Mouse (Mus musculus) WW6 (cell line): ENCODE results near the gene Ttc21a.
"Not testable (repeated sequence)": the region's sequence is repeated elsewhere in the genome, so short reads cannot be mapped to it uniquely, and the experiment has no call there.

ENCODE experiments used
- DNase-seq: peaks from one replicate; pipeline ENCODE4 v3.0.0-alpha.2; 2013; ENCODE audit warnings: low read depth, low spot score

The Ttc21a gene

DNA sequence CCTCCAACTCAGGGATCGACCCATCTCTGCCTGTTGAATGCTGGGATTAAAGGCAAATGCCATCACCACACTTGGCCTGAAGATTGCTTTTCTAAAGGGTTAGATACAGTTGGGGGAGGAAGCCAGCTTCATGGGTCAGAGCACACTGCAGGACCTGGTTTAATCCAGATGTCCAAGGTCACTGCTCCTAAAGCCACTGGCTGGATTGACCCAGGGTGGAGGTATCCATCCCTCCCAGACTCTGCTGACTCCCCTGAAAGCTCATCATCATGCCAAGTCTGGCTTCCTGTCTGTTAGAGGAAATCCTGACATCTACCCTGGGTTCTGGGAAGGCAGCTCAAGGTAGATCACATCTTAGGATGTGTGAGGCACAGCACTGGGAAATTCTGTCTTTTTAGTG is 61.4 kb downstream of the Ttc21a start:
- DNase-seq: no peak

DNA sequence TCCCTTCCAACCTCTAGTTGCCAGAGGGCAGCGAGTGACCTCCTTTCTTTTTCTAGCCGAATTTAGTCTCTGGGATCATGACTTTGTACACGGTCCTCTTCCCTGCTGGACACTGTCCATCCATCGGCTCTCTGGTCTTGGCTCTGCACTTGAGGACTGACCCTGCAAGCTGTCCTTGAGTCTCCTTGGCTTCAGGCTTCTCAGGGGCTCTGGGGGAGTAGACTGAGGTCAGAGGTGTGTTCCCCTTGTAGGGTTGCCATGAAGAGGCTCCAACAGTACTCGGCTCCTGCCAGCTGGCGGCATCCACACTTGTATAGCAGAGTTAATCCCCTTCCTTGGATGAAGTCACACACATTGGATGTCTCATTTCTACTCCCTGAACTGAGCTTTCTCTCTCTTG is 62.2 kb downstream of the Ttc21a start:
- no peak for DNase-seq

- no peak for DNase-seq
These were observed 63.4 kb downstream of the Ttc21a start for GRCm38 (mm10) chr9:120000761-120001160.

- no peak for DNase-seq
These were observed 64.7 kb downstream of the Ttc21a start for GRCm38 (mm10) chr9:120001945-120002725.

- DNase-seq: no peak
These were observed 65.5 kb downstream of the Ttc21a start for GRCm38 (mm10) chr9:120002893-120003292.

- DNase-seq: no peak
These were observed 68.5 kb downstream of the Ttc21a start for GRCm38 (mm10) chr9:120005936-120006335.

- no peak for DNase-seq
These were observed 70.4 kb downstream of the Ttc21a start for GRCm38 (mm10) chr9:120007833-120008232.

GRCm38 (mm10) chr9:120009226-120009841 is 71.9 kb downstream of the Ttc21a start:
- DNase-seq: no peak

DNA sequence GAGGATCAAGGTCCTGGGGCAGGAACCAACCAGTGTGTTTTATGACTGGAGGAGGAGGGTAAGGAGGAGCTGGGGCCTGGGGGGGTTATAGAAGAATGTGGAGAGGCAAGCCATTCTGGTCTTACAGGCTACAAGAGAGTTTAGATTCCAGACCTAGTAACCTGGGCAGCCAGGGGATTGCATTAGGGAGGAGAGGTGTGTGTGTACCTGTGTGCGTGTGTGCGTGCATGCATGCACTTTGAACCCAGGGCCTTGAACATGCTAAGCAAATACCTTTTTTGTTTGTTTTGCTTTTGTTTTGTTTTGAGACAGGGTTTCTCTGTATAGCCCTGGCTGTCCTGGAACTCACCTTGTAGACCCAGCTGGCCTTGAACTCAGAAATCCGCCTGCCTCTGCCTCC is 72.5 kb downstream of the Ttc21a start:
- DNase-seq: no peak

DNA sequence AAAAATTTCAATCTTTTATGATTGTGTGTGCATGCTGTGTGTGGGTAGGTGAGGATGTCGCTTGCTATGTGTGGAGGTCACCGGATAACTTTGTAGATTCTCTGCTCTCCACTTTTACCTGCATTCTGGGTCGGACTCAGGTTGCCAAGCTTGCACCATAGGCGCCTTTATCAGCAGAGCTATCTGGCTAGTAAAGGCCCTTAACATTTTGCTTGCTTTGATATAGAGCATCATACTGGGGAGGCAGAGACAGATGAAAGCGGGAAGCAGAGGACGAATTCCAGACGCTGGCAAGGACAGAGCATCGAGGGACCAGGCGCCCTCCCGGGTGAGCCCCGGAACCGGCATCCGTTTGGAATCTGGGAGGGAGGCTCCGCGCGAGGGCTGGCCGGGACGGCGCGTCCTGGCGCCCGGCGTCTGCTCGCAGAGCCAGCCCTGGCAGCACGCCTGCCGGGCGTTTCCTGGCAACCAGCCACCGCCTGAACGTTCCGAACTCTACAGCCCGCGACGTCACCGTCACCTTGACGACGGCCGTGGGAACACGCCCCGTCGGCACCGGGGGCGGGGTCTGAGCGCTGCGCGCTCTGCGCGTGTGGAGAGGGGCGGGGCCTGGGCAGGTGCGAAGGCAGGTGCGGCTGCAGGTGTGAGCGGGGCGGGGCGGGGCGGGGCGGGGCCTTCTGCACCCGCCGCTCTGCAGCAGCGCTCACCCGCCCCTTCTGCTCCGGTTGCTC is 73.5 kb downstream of the Ttc21a start:
- DNase-seq: peak; percentile 92

GRCm38 (mm10) chr9:120011533-120011932 is 74.1 kb downstream of the Ttc21a start:
- DNase-seq: no peak

DNA sequence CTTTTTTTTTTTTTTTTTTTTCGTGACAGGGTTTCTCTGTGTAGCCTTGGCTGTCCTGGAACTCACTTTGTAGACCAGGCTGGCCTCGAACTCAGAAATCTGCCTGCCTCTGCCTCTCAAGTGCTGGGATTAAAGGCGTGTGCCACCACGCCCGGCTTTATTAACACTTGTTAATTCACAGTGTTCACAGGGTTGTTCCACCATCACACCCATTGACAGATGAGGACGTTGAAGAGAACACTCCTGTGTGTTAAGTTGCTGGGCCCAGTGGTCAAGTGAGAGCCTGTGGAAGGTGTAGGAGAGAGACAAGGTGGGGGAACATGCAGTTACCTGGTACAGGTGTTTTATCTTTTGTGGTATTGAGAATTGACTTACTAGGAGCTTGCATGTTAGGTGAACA is 74.8 kb downstream of the Ttc21a start:
- not testable (repeated sequence) for DNase-seq

DNA sequence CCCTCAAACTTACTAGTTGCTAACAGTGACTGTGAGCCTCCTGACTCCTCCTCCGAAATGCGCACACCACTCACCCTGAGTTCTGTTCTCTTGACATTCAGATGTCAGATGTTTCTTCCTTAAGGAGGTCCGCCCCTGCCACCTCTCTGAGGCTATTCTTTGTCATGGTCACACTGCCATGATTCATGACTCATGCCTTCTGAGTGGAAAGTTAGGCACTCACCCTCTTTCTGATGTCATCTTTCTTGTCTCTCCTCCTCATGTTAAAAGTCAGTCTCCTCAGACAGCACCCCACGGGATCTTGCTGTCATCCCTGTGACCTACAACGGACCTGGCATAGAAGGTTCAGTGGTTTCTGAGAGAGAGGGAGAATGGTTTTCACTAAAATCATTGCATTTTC is 75.4 kb downstream of the Ttc21a start:
- DNase-seq: no peak

DNA sequence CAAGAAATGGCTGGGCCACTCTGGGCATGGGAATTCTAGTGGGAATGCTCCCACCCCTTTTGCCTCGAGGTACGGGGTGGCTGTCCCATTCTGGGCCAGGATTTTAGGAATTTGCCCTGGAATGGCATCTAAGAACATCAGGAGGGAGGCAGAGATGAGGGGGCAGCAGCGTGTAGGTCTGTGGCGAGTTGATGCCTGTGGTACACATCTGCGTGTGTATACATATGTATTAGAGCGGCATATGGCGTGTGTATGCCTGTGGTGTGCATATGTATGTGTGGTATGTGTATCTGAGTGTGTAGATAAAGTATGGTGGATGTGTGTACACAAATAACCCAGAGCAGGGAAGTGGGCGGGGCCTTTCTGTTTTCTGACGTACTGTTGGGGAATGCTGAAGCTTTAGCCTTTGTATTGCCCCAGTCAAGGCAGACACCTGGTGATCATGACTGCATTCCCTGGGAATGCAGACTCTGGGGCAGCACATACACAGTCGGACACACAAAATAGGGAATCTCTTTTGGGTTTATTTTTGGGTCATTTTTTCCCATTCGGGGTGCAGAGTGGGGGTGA is 75.9 kb downstream of the Ttc21a start:
- no peak for DNase-seq

- DNase-seq: no peak
These were observed 77.4 kb downstream of the Ttc21a start for GRCm38 (mm10) chr9:120014828-120015227.

DNA sequence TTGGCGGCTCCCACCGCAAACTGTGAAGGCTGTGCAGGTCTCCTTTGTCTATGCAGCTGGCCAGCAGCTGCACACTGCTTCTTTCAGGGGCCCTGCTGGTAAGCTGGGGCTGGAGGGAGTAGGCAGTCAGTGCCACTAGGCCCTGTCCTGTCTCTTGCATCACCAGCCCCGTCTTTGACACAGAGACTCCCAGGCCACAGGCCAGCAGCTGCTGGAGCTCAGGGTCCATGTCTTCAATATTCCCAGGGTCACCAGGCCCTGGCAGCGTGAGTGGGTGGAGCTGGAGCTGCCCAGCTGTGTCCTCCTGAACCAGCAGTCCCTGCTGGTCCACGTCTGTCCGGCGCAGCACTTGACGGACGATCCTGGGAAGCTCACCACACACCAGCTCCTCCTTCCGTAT is 79.5 kb downstream of the Ttc21a start:
- DNase-seq: no peak
